Mouse (Mus musculus): ENCODE results near the gene Slc25a22.

- TF ChIP-seq CTCF (IDR thresholded peaks at IDR 0.05; ENCODE audit: control insufficient read depth, insufficient read depth, insufficient replicate concordance, low read depth, low read length) (no peak), POLR2A (IDR thresholded peaks at IDR 0.05; ENCODE audit: control insufficient read depth, low read depth, low read length) (no peak)
These were observed 45.0 kb downstream of the Slc25a22 start for GRCm38 (mm10) chr7:141392552-141393222.

Measured in testis, adult 2 months (tissue).